Mouse (Mus musculus) kidney, postnatal 14 days (tissue): ENCODE data around the gene Ankrd6.
A peak's percentile ranks its signal among the peaks of the same experiment; 100 is the strongest.

Experiments used
- DNase-seq: peaks from one replicate; pipeline ENCODE4 v3.0.0; 2022; ENCODE audit warnings: mixed read lengths

The Ankrd6 gene

DNA sequence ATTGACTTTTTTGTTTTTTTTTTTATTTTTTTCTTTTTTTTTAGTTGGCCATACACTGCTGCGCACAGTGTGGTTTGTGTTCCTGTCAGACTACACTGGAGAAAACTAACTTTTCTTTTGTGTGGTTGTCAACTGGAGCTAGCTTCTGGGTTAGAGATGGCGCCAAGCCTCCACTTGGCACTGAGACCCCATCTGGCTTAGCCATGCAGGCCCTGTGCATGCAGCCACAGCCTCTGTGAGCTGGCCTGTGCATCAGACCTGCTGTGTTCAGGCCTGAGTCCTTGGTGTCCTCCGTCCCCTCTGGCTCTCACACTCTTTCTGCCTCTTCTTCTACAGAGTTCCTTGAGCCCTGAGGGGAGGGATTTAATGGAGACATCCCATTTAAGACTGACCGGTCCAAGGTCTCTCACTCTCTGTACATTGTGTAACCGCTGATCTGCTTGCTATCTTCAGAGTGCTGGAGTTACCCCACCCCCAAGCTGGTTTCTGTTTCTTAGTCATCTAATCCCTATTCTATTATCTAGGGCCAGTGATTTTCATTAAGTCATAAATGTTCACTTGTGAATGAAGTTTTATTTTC lies 96.9 kb downstream of the Ankrd6 start:
- no peak for DNase-seq

DNA sequence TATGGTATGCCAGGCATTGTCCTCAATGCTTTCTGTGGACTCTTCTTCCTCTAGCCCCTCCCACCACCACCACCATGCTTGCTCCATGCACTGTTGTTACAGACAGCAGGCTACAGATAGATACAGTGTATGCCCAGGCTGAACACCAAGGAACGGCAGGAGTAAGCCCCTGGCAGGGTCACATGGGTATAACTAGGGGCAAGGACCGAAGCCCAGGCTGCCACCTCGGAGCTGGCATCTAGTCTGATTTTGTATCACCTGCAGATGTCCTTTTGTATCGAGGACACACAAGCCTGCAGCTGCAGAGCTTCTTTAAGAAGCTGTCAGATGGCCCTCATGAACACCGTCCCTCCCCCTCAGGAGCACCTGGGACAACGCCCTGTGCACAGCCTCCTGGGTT lies 97.8 kb downstream of the Ankrd6 start:
- DNase-seq = no peak

DNA sequence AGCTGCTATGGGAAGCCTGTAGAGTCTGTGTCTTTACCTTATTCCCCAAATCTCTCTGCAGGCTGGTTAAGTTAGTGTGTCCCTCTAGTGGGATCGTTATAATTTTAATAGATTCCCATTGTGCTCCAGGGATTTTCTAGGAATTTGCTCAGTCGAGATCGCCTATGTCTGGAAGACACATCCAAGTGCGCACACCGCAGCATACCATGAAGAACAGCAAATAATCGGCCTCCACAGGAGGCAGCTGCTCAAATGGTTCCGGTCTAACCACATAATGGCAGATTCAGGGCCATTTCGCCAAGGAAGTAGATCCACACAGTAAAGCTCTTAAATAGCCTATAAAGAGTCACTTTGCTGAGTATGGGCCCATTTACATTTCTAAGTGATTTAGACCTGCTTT lies 98.3 kb downstream of the Ankrd6 start:
- DNase-seq = no peak

DNA sequence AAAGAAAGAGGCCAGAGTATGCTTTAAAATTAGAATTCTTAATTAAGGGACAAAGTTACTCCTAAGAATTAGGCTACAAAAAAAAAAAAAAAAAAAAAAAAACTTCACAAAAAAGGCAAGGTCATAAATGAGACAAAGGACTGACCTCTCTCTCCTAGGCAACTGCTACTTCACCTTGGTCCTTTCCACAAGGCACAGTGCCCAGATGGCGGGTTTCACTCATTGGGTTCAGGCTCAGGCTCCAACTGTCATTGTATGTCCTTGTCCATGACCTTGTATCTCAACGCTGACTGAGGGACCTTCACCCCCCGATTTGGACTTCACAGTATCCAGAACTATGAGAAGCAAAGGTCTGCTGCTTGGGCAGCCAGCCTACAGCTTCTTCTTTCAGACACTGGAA lies 112.2 kb downstream of the Ankrd6 start:
- no peak for DNase-seq

DNA sequence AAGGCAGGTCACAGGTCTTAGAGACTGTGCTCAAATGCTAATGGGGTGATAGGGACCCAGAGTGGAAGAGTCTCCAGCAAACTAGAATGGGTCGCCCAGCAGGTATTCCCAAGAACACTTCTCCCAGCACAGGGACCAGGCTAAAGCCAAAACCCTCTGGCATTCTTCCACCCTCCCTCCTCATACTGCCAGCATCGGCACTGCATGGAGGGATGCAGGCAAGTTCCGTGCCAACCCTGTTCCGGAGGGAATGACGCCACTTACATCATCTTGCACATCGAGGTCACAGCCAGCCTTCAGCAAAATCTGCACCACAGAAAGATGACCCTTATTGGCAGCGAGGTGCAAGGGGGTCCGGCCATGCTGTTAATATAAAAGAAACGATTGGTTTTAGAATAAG lies 114.6 kb downstream of the Ankrd6 start:
- DNase-seq = no peak

DNA sequence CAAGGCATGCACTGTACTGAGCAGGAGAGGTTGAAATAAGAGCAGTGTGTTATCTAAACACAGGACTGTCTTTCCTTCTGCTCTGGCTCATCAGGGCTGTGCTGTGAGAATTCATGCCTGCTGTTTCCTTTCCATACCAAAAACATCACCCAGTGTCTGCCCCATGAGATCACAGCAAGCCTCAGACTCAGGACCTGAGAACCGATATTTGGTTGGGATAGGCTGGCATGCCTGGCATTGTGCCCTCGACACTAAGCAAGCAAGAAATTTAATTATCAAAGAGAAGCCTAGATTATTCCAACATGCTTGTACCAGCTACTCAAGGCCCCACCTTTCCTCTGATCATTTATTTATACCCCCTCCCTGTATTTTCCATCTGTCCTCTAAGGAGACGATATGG lies 116.1 kb downstream of the Ankrd6 start:
- DNase-seq = no peak

DNA sequence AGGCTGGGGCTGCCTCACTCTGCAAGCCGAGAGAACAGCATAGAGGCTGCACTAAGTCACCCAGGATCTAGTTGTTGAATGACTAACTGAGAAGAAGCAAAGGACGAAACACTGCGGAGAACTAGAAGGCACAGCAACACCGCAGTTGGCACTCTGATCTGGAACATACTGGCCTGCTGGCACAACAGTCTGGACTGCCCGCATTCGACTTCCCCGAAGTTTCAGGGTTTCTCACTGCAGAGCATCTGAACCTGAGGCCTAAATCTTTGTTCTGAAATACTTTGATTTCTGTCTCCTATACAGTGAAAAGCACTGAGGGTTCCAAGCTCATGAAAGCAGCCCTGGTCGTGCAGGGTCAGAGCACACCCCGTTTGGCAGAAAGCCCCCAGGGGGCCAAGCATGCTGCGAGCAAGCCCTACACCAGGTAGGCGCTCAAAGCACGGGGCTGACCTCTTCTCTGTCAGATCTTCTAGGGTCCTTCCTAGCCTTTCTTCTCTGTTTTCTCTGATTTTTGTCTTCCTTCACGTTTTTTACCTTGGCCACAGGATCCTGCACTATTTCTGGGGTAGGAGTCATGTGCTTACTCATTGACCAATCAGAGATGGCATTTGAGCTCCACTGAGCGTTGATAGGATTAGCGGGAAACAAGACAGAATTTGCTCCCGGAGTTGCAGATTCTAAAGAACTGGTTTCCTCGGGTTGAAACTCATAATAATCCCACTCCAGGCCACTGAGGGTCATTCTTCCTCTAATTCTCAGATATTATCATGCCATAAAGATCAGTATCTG lies 117.0 kb downstream of the Ankrd6 start:
- DNase-seq = no peak

DNA sequence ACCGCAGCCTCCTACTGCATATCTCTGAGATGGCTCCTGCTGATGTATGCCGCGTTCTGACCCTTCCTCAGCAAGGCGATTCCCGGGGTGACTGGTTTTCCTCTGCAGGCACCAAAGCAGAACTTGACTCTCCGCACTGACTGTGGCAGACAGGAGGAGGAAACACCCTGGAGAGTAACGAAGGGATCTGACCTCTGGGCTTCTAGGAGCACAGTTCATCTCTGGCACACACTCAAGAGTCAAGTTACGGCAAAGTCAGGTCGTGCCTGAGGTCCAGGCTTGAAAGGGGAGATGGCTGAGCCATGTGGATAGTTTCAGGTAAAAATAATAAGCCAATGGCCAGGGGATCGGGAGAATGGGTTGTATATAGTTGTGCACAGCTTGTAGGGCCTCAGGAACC lies 121.3 kb downstream of the Ankrd6 start:
- no peak for DNase-seq

DNA sequence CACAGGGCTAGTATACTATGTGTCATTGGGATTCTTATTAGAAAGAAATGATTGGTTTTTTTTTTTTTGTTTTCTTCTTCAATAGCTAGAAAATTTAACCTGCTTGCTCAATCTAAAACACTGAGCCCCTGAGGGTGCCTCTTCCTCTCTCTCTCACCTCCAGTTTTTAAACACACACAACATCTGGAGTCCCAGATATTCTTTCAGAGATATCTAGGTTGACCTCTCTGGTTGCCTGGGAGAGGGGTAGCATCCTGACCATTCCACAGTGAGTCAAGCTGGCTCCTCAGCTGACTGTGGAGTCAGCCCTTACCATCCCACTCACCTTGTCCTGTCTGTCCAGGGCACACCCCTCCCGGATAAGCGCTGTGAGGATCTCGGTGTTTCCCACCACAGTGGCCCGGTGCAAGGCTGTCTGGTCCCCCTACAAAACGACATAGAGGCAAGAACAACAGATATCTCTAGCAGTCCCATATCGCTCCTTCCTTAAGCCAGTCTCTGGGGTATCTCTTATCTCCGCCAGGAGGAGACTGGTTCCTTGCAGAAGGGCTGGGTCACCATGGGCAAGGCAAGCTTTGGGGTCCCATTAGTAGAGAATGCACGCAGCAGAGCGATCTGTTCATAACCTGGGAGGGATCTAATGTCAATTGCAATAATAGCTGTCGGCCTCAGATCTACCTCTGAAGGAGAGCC lies 122.1 kb downstream of the Ankrd6 start:
- no peak for DNase-seq

DNA sequence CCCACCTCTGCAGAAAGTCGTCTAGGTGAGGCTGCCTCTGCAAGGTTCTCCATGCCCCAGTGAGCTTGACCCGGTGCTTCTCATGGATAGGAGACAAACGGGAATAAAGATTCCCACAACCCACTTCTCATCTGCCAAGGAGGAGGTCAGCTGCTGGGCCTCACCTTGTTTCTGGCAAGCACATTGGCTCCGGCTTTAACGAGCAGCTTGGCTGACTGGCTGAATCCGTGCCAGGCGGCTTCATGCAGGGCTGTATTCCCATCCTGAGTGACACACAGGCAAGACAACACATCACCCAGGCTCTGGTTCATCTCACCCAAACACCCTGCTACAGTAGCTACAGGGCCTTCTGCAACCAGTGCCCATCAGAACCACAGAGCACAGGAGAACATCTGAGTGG lies 123.7 kb downstream of the Ankrd6 start:
- no peak for DNase-seq

DNA sequence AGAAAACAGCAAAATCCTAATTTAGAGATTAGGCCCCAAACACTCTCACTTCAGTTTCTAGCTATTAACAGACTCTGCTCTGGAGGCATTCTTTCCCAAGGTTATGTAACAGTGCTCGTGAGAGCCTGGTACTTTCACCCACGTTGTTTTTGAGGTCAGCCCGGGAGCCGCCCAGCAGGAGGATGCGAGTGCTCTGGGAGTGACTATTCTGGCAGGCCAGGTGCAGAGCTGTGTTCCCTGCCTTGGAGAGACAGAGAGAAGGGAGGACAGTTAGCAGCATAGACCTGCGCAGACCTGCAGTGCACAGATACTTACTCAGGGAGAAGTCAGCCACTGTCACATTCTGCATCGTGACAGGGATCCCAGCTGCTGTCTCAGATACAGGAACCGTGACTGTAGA lies 126.4 kb downstream of the Ankrd6 start:
- no peak for DNase-seq

DNA sequence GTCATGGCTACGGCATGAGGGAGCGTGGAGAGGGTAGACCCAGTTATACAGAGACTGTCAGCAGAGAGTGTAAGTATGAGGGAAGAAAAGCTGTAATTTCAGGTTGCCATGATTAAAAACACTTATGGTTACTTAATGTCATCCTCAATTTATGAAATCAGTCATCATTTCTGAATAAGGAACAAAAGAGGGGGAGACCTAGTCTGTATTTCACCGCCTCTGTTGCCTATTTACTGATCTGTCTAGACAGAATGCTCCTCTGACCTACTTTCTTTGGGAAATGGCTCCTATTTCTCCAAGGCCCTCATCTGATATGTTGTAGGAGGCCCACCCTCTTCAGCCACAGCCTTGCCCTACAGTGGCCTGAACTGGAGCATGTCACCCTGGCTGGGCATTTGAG lies 130.0 kb downstream of the Ankrd6 start:
- no peak for DNase-seq

DNA sequence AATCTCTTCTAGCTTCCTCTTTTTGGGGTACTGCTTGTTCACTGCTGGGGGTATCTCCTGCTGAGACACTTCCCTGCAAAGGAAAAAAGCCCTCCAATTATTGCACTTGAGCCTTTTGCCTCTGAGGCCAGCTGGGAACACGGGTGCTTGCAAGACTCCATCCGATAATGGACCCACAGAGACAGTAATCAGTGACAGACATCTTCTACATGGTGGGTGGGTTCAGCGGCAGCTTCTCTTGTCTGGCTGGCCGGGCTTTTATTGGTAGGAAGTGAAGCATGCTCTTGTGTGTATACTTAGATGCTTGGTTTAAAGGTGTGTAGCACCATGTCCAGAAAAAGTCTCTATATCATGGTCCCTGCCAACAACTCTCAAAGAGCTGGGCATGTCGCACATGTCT lies 133.2 kb downstream of the Ankrd6 start:
- DNase-seq = no peak

DNA sequence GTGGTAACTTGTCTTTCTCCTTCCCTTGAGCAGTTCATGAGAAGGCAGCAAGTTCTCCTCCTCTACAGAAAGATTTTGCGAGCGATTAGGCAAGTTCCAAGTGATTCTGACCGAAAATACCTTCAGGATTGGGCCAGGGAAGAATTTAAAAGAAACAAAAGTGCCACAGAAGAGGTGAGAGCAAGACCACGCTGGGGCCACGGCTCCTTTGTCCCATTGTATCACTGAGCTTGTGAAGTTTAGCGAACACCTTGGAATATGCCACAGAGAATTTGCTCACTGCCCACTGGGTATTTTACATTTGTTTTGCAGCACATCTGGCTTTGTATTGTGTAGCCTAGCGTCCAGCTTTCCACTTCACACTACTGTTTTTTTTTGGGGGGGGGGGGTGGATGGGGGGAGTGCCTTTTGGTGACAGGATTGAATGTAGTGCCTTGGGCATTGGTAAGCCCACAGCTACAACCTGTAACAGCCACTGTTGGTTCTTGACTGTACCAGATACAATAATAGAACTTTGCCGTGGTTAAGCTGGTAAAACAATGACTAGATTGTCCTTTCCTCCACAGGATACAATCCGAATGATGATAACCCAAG lies 150.0 kb downstream of the Ankrd6 start:
- no peak for DNase-seq

DNA sequence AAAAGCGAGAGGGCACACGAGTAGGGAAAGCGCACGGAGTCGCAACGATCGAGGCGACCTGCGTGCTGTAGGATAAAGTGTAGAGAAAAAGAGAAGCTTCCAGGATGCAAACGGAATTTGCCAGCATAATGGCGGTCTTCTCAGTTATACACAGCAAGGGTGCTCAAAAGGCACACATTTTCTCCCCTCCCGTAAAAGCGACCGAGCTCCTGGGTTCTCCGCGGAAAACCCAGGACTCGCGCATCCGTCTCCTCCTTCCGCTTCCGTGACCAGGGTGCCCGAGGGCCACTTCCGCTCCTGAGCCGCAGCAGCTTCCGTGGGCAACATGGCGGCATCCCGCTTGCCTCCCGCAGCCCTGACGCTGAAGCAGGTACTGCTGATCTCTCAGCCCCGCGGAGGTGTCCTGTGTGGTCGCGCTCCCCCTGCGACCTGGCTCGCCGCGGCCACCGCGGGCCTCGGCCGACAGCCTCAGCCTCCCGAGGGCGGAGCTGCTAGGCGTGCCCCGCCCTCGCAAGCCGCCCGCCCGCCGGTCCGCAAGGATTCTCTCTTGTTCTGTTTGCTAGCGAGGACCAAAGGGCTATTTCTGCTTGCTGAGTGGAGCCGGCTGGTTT lies 150.6 kb downstream of the Ankrd6 start, which contains the start of gene Lyrm2:
Gene Lyrm2, plus strand, starts transcription at position 288 of the 611 bp plus-strand sequence.
- peak; percentile 84 for DNase-seq

DNA sequence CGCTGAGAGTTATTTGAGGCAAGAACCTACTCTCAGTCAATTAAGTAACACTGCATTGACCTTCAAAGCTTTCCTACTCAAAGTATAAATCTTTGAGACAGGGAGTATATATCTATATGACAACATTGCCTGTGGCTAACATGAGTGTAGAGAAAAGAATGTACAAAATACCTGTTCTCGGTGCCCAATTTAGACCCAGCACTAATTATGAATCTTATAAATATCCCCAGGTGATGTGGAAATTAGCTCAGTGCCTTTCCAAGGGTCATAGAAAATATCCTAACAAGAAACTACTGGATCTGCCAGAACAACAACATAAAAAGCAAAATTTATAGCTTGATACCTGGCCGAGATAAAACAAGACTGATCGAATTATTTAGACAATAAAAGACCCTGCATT lies 151.7 kb downstream of the Ankrd6 start:
- DNase-seq = no peak

DNA sequence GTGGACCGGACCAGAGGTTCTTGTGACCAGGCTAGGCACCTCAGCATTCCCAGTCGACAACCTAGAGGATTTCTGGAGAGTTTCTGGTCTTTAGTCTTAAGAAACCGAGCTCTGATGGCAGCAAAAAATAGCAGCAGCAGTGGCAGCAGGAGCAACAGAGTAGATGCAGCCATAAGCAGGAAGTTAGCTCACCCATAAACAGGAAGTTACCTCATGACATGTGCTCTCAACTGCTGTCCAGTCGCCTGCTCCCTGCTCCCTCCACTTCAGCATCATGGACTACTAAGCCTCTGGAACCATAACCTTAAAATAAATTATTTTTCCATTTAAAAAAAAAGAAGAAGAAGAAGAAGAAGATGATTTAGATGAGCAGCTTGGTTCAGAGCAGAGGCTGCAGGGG lies 161.6 kb downstream of the Ankrd6 start:
- DNase-seq = no peak

DNA sequence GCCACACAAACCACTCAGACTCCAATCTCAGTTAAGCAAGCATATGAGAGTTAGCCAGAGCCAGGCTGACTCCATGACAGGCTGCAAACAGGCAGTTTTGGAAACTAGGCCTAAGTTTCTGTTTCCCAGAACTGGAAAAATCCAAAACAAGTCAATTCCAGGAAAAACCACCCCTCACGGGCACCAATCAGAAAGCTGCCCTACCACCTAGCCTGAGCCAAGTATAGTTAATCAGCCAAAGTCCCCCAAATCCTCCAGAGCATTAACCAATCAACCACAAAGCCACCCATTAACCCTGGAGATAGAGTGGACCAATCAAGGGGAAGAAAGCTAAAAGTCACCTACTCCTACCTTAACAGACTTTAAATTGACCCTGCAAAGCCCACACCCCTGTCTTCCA lies 163.5 kb downstream of the Ankrd6 start:
- DNase-seq = no peak

DNA sequence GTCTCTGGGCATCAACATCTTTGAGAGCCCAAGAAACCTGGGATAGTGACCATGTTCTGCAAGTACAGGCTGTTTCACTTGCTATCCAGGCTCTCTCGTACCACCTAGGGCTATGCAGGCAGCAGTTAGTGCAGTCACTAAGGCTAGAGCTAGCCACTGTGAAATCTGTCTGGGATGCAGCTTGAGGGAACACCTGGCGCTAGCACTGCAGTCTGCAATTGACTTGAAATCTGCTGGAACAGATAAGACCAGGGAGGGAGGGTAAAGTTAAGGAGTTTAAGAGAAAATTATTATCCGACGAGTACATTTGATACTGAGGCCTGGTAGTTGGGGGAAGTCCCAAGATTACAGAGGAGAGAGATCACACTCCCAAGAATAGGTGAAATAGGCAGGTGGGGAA lies 170.6 kb downstream of the Ankrd6 start:
- DNase-seq = no peak

DNA sequence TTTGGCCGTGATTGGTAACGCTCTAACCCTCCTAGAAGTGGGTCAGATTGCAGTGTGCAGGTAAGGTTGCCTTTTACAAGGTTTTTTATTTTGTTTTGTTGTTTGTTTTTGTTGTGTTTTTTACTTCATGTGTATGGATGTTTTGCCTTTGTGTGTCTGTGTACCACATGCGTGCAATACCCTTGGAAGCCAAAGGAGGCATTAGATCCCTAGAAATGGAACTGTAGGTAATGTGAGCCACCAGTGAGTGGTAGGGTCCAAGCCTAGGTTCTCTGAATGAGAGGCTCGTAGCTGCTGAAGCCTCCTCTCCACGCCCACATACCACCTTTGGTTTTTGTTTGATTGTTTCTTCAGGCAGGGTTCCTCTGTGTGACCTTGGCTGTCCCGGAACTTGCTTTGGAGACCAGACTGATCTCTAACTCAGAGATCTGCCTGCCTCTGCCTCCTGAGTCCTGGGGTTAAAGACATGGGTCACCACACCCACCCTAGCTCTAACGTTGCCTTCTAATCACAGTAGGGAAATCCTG lies 180.3 kb downstream of the Ankrd6 start:
- DNase-seq = no peak

DNA sequence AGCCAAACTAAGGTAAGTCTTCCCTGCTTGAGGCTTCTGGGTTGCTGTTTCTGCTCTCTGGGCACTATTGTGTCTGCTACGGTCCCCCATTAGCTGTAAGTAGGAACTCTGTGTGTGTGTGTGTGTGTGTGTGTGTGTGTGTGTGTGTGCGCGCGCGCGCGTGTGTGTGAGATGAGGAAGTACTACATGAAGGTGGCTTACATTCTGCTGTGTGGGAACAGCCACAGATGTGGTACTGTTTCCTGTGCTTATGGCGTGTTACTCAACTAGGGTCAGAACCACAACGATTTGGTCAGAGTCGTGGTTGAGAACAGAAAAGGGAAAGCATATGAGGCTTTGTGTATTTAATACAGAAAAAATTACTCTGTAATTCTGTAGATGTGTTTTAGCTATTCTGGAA lies 182.6 kb downstream of the Ankrd6 start:
- DNase-seq = no peak

DNA sequence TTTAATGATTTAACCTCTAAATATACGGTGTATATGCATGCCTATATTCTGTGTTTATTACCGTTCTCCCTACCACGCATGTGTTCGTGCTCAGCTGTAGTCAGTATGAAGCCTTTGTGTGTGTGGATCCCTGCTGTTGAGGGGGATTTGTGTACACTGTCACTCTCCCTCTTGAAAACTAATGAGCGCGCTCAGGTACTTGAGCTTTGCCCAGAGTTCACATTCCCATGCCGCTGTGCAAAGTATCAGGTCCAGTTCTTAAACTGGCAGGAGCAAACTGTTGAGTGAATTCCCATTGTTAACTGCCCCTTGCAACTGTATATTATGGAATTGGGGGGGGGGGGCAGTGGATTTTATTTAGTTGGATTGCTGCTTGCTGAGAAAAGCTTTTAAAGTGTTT lies 183.2 kb downstream of the Ankrd6 start:
- peak; percentile 17 for DNase-seq

DNA sequence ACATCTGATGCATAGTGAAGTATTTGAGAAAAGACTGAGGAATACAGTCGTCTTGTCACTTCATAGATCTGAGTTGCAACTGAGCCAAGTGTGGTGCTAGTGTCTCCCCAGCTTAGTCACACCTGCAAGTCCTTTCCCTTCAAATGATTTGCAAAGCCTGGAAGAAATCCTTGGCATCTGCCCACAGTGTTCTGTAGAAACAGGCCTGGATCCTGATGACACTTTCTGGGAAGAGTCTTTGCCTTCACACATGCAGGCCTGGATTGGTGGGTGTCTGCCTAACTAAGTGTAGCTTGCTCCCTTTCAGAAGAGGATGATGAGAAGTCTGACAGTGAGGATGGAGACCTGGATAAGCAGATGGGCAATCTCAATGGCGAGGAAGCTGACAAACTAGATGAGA lies 193.2 kb downstream of the Ankrd6 start:
- no peak for DNase-seq
